Mouse (Mus musculus): ENCODE results near the gene Sox13. TPM values are rescaled to one million over a fixed set of nuclear protein-coding genes. Genes with fewer than 3 reads are reported as not detected.

The Sox13 gene
- total RNA-seq, 2 experiments from 2014 or later: 6.5 to 9.9 TPM

GRCm38 (mm10) chr1:133434018-133434755 is 10.0 kb upstream of the Sox13 start:
- intact Hi-C loops (cut with DNase I): no loop called here
- DNase-seq (ENCODE audit: low spot score in 2 of 2): peak; percentile 23 to 35

- no peak for DNase-seq (ENCODE audit: low spot score in 2 of 2)
- intact Hi-C loops (cut with DNase I): no loop called here
Measured at GRCm38 (mm10) chr1:133432566-133432965, 8.4 kb upstream of the Sox13 start.

GRCm38 (mm10) chr1:133431133-133431532 is 7.0 kb upstream of the Sox13 start:
- intact Hi-C loops (cut with DNase I): no loop called here

GRCm38 (mm10) chr1:133424547-133425140 is 467 bp upstream of the Sox13 start:
- intact Hi-C loops (cut with DNase I): loop anchor here (5.0 kb wide), 1 partner anchor 37 kb away; no protein-coding TSS in a partner anchor

More at GRCm38 (mm10) chr1:133431133-133431532, 7.0 kb upstream of the Sox13 start:
- no peak for DNase-seq (ENCODE audit: low spot score in 2 of 2)

GRCm38 (mm10) chr1:133423166-133423542 is 1.0 kb downstream of the Sox13 start:
- intact Hi-C loops (cut with DNase I): loop anchor here (5.0 kb wide), 1 partner anchor 36 kb away; no protein-coding TSS in a partner anchor
- no peak for DNase-seq (ENCODE audit: low spot score in 2 of 2)

More at GRCm38 (mm10) chr1:133424547-133425140, 467 bp upstream of the Sox13 start:
- no peak for DNase-seq (ENCODE audit: low spot score in 2 of 2)

- no peak for DNase-seq (ENCODE audit: low spot score in 2 of 2)
- intact Hi-C loops (cut with DNase I): loop anchor here (5.0 kb wide), 1 partner anchor 35 kb away; no protein-coding TSS in a partner anchor
Measured at GRCm38 (mm10) chr1:133422615-133423161, 1.5 kb downstream of the Sox13 start.

- intact Hi-C loops (cut with DNase I): loop anchor here (5.0 kb wide), 1 partner anchor 35 kb away; no protein-coding TSS in a partner anchor
- no peak for DNase-seq (ENCODE audit: low spot score in 2 of 2)
Measured at GRCm38 (mm10) chr1:133421975-133422570, 2.1 kb downstream of the Sox13 start.

- no peak for DNase-seq (ENCODE audit: low spot score in 2 of 2)
- intact Hi-C loops (cut with DNase I): loop anchor here (5.0 kb wide), 1 partner anchor 34 kb away; no protein-coding TSS in a partner anchor
Measured at GRCm38 (mm10) chr1:133421061-133421460, 3.1 kb downstream of the Sox13 start.

GRCm38 (mm10) chr1:133420491-133420890 is 3.7 kb downstream of the Sox13 start:
- intact Hi-C loops (cut with DNase I): loop anchor here (5.0 kb wide), 1 partner anchor 33 kb away; no protein-coding TSS in a partner anchor
- DNase-seq (ENCODE audit: low spot score in 2 of 2): no peak

- intact Hi-C loops (cut with DNase I): no loop called here
- DNase-seq (ENCODE audit: low spot score in 2 of 2): no peak
Measured at GRCm38 (mm10) chr1:133419178-133419834, 4.9 kb downstream of the Sox13 start.

- DNase-seq (ENCODE audit: low spot score in 2 of 2): peak in 1 of 2 experiments; percentile 33
- intact Hi-C loops (cut with DNase I): no loop called here
Measured at GRCm38 (mm10) chr1:133418164-133418800, 5.9 kb downstream of the Sox13 start.

- intact Hi-C loops (cut with DNase I): no loop called here
- DNase-seq (ENCODE audit: low spot score in 2 of 2): no peak
Measured at GRCm38 (mm10) chr1:133417539-133417938, 6.6 kb downstream of the Sox13 start.

- intact Hi-C loops (cut with DNase I): no loop called here
- DNase-seq (ENCODE audit: low spot score in 2 of 2): no peak
Measured at GRCm38 (mm10) chr1:133417113-133417512, 7.1 kb downstream of the Sox13 start.

- intact Hi-C loops (cut with DNase I): no loop called here
- no peak for DNase-seq (ENCODE audit: low spot score in 2 of 2)
Measured at GRCm38 (mm10) chr1:133416472-133416871, 7.7 kb downstream of the Sox13 start.

- DNase-seq (ENCODE audit: low spot score in 2 of 2): no peak
- intact Hi-C loops (cut with DNase I): no loop called here
Measured at GRCm38 (mm10) chr1:133415505-133415904, 8.7 kb downstream of the Sox13 start.

- DNase-seq (ENCODE audit: low spot score in 2 of 2): no peak
- intact Hi-C loops (cut with DNase I): no loop called here
Measured at GRCm38 (mm10) chr1:133415086-133415485, 9.1 kb downstream of the Sox13 start.

GRCm38 (mm10) chr1:133412941-133413340 is 11.2 kb downstream of the Sox13 start:
- intact Hi-C loops (cut with DNase I): no loop called here
- no peak for DNase-seq (ENCODE audit: low spot score in 2 of 2)

GRCm38 (mm10) chr1:133411506-133412147 is 12.6 kb downstream of the Sox13 start:
- DNase-seq (ENCODE audit: low spot score in 2 of 2): no peak
- intact Hi-C loops (cut with DNase I): no loop called here
